Comparison of ENCODE assay signal across 8 mouse cellular contexts in genomic region chr4:134256407-134257197, GRCm38 (mm10). TPM values are rescaled to one million over a fixed set of nuclear protein-coding genes. Genes with fewer than 3 reads are reported as not detected.
DNase-seq lines count a peak whose midpoint lies in the region; ATAC-seq and TF ChIP-seq lines count a peak whose summit lies in the region.

No protein-coding gene starts in this region.

- H3K4me2 ChIP-seq in forebrain, embryonic 15.5 days (replicated peaks) = no peak overlapping the region
- no peak overlapping the region for H3K4me2 ChIP-seq in hindbrain, embryonic 15.5 days
- peak overlapping the region; percentile 10; the same call in 1 of the 2 replicates for H3K4me2 ChIP-seq in liver, embryonic 12.5 days

- no peak for TF ChIP-seq POLR2A in cerebellum, adult 2 months (IDR thresholded peaks at IDR 0.05; ENCODE audit: borderline replicate concordance, insufficient read depth, low read length)

- H3K9me3 ChIP-seq in forebrain, embryonic 10.5 days = no peaks in the 10 kb centered on the region
- H3K9me3 ChIP-seq in forebrain, embryonic 15.5 days = no peaks in the 10 kb centered on the region
- H3K9me3 ChIP-seq in hindbrain, embryonic 15.5 days = no peaks in the 10 kb centered on the region
- H3K9me3 ChIP-seq in liver, embryonic 12.5 days (replicated peaks) = no peaks in the 10 kb centered on the region

- H3K9ac ChIP-seq in forebrain, embryonic 15.5 days (replicated peaks) = no peak overlapping the region
- H3K9ac ChIP-seq in hindbrain, embryonic 15.5 days = no peak overlapping the region
- 0 out of 2 replicates have a peak overlapping the region, but pooled peaks have one; percentile 10 for H3K9ac ChIP-seq in liver, embryonic 12.5 days

- H3K4me1 ChIP-seq in forebrain, embryonic 10.5 days = peaks cover 73% of the 10 kb centered on the region
- H3K4me1 ChIP-seq in forebrain, embryonic 15.5 days = peaks cover 11% of the 10 kb centered on the region
- peaks cover 23% of the 10 kb centered on the region for H3K4me1 ChIP-seq in hindbrain, embryonic 15.5 days (replicated peaks)
- peaks cover 46% of the 10 kb centered on the region for H3K4me1 ChIP-seq in liver, embryonic 12.5 days
- no peaks in the 10 kb centered on the region for H3K4me1 ChIP-seq in cerebellum, adult 2 months (ENCODE audit: control insufficient read depth, insufficient read depth, low read length)

- no peak for TF ChIP-seq CTCF in cerebellum, adult 2 months (IDR thresholded peaks at IDR 0.05; ENCODE audit: borderline replicate concordance, insufficient read depth, low read depth, low read length)

- no peaks in the 10 kb centered on the region for H3K36me3 ChIP-seq in forebrain, embryonic 10.5 days (replicated peaks)
- no peaks in the 10 kb centered on the region for H3K36me3 ChIP-seq in forebrain, embryonic 15.5 days
- no peaks in the 10 kb centered on the region for H3K36me3 ChIP-seq in hindbrain, embryonic 15.5 days
- no peaks in the 10 kb centered on the region for H3K36me3 ChIP-seq in liver, embryonic 12.5 days

- peak overlapping the region; percentile 83 for H3K27ac ChIP-seq in forebrain, embryonic 10.5 days
- H3K27ac ChIP-seq in forebrain, embryonic 15.5 days (replicated peaks) = no peak overlapping the region
- H3K27ac ChIP-seq in hindbrain, embryonic 15.5 days (replicated peaks) = peak overlapping the region; percentile 19; the same call in 1 of the 2 replicates
- 0 out of 2 replicates have a peak overlapping the region, but pooled peaks have one; percentile 40 for H3K27ac ChIP-seq in liver, embryonic 12.5 days
- H3K27ac ChIP-seq in cerebellum, adult 2 months (ENCODE audit: insufficient read depth, low read length) = no peak overlapping the region

- 3% methylated on average over 19 of the region's 19 CpGs for WGBS in forebrain, embryonic 10.5 days
- WGBS in forebrain, embryonic 15.5 days = 17% methylated on average over 18 of the region's 19 CpGs
- 7% methylated on average over 19 of the region's 19 CpGs for WGBS in hindbrain, embryonic 15.5 days
- WGBS in liver, embryonic 12.5 days (ENCODE audit: insufficient replicate concordance) = 23% methylated on average over 18 of the region's 19 CpGs
- WGBS in cerebellum, adult 2 months = 33% methylated on average over 19 of the region's 19 CpGs

- no peak for DNase-seq in forebrain, embryonic 10.5 days (ENCODE audit: extremely low spot score, low spot score)
- peak; percentile 69 for DNase-seq in embryo, embryonic 9.5 days (ENCODE audit: extremely low spot score)
- no peak for DNase-seq in cerebellum, adult 2 months
- DNase-seq in thymus, postnatal 36 days = no peak
- DNase-seq in cerebellum, adult 11-12 months = no peak

- peak overlapping the region; percentile 22 for H3K4me3 ChIP-seq in forebrain, embryonic 10.5 days
- H3K4me3 ChIP-seq in forebrain, embryonic 15.5 days = no peak overlapping the region
- no peak overlapping the region for H3K4me3 ChIP-seq in hindbrain, embryonic 15.5 days
- H3K4me3 ChIP-seq in liver, embryonic 12.5 days = no peak overlapping the region
- no peak overlapping the region for H3K4me3 ChIP-seq in cerebellum, adult 2 months (replicated peaks; ENCODE audit: insufficient read depth, low read depth, low read length)

- peaks cover 53% of the 10 kb centered on the region for H3K27me3 ChIP-seq in forebrain, embryonic 10.5 days (ENCODE audit: poor library complexity, severe bottlenecking)
- peaks cover 36% of the 10 kb centered on the region for H3K27me3 ChIP-seq in forebrain, embryonic 15.5 days
- peaks cover 36% of the 10 kb centered on the region for H3K27me3 ChIP-seq in hindbrain, embryonic 15.5 days
- H3K27me3 ChIP-seq in liver, embryonic 12.5 days (replicated peaks) = peaks cover 72% of the 10 kb centered on the region
- no peaks in the 10 kb centered on the region; the same call in 1 of the 2 replicates for H3K27me3 ChIP-seq in cerebellum, adult 2 months (ENCODE audit: control insufficient read depth, insufficient read depth, low read length)

- no peak for ATAC-seq in forebrain, embryonic 15.5 days (replicated peaks)
- no peak for ATAC-seq in hindbrain, embryonic 15.5 days (ENCODE audit: low FRiP score, low read depth)
- ATAC-seq in liver, embryonic 12.5 days = no peak

RNA-seq across cellular contexts. Expression of gene Grrp1, which starts 2.7 kb away (rescaled TPM):
- 8.3 and 8.4 TPM in 2 replicates for polyA plus RNA-seq in forebrain, embryonic 10.5 days (2016; fragmentation: Nextera tagmentation; extraction: Ambion mirVana)
- 9.9 and 12.1 TPM in 2 replicates for polyA plus RNA-seq in forebrain, embryonic 15.5 days (2015; fragmentation: Nextera tagmentation; extraction: Ambion mirVana)
- 16.8 and 18.9 TPM in 2 replicates for polyA plus RNA-seq in hindbrain, embryonic 15.5 days (2015; fragmentation: Nextera tagmentation; extraction: Ambion mirVana)
- 1.5 and 1.8 TPM in 2 replicates for polyA plus RNA-seq in liver, embryonic 12.5 days (2016; fragmentation: Nextera tagmentation; extraction: Ambion mirVana)
- 6.6 and 7.6 TPM in 2 replicates for polyA plus RNA-seq in cerebellum, adult 2 months (2012; rRNA removed)

RNA-seq across cellular contexts. Expression of gene Gm30191, which starts 9.9 kb away (rescaled TPM):
- 0.24 TPM in 1 of 2 replicates, not detected in the other for polyA plus RNA-seq in forebrain, embryonic 10.5 days (2016; fragmentation: Nextera tagmentation; extraction: Ambion mirVana)
- not detected in 2 replicates for polyA plus RNA-seq in forebrain, embryonic 15.5 days (2015; fragmentation: Nextera tagmentation; extraction: Ambion mirVana)
- 0.52 and 0.83 TPM in 2 replicates for polyA plus RNA-seq in hindbrain, embryonic 15.5 days (2015; fragmentation: Nextera tagmentation; extraction: Ambion mirVana)
- polyA plus RNA-seq in liver, embryonic 12.5 days (2016; fragmentation: Nextera tagmentation; extraction: Ambion mirVana) = not detected in 2 replicates
- 1.8 and 1.9 TPM in 2 replicates for polyA plus RNA-seq in cerebellum, adult 2 months (2012; rRNA removed)

RNA-seq across cellular contexts. Expression of gene Zfp593, which starts 11.2 kb away (rescaled TPM):
- 20.7 and 22.7 TPM in 2 replicates for polyA plus RNA-seq in forebrain, embryonic 10.5 days (2016; fragmentation: Nextera tagmentation; extraction: Ambion mirVana)
- 17.0 and 17.8 TPM in 2 replicates for polyA plus RNA-seq in forebrain, embryonic 15.5 days (2015; fragmentation: Nextera tagmentation; extraction: Ambion mirVana)
- 13.3 and 13.8 TPM in 2 replicates for polyA plus RNA-seq in hindbrain, embryonic 15.5 days (2015; fragmentation: Nextera tagmentation; extraction: Ambion mirVana)
- 15.7 and 16.5 TPM in 2 replicates for polyA plus RNA-seq in liver, embryonic 12.5 days (2016; fragmentation: Nextera tagmentation; extraction: Ambion mirVana)
- 10.7 and 11.7 TPM in 2 replicates for polyA plus RNA-seq in cerebellum, adult 2 months (2012; rRNA removed)

RNA-seq across cellular contexts. Expression of gene E130218I03Rik, which starts 13.1 kb away (rescaled TPM):
- polyA plus RNA-seq in forebrain, embryonic 10.5 days (2016; fragmentation: Nextera tagmentation; extraction: Ambion mirVana) = 0.72 and 0.90 TPM in 2 replicates
- polyA plus RNA-seq in forebrain, embryonic 15.5 days (2015; fragmentation: Nextera tagmentation; extraction: Ambion mirVana) = 0.49 TPM in 1 of 2 replicates, not detected in the other
- polyA plus RNA-seq in hindbrain, embryonic 15.5 days (2015; fragmentation: Nextera tagmentation; extraction: Ambion mirVana) = 0.48 and 0.64 TPM in 2 replicates
- 0.30 and 0.48 TPM in 2 replicates for polyA plus RNA-seq in liver, embryonic 12.5 days (2016; fragmentation: Nextera tagmentation; extraction: Ambion mirVana)
- 0.52 and 0.84 TPM in 2 replicates for polyA plus RNA-seq in cerebellum, adult 2 months (2012; rRNA removed)

RNA-seq across cellular contexts. Expression of gene Cnksr1, which starts 18.4 kb away (rescaled TPM):
- 0.97 and 1.1 TPM in 2 replicates for polyA plus RNA-seq in forebrain, embryonic 10.5 days (2016; fragmentation: Nextera tagmentation; extraction: Ambion mirVana)
- 0.08 and 0.11 TPM in 2 replicates for polyA plus RNA-seq in forebrain, embryonic 15.5 days (2015; fragmentation: Nextera tagmentation; extraction: Ambion mirVana)
- 0.10 and 0.30 TPM in 2 replicates for polyA plus RNA-seq in hindbrain, embryonic 15.5 days (2015; fragmentation: Nextera tagmentation; extraction: Ambion mirVana)
- 0.19 TPM in 1 of 2 replicates, not detected in the other for polyA plus RNA-seq in liver, embryonic 12.5 days (2016; fragmentation: Nextera tagmentation; extraction: Ambion mirVana)
- 0.55 and 0.56 TPM in 2 replicates for polyA plus RNA-seq in cerebellum, adult 2 months (2012; rRNA removed)

Comparison
In these comparisons a context has a peak if more than half of its experiments do, and no peak if none do; other contexts are left out.
1. H3K27ac ChIP-seq: peak in forebrain, embryonic 10.5 days (single experiment), hindbrain, embryonic 15.5 days (single experiment) and liver, embryonic 12.5 days (single experiment); none in forebrain, embryonic 15.5 days (single experiment) and cerebellum, adult 2 months (single experiment).